Mouse (Mus musculus): ENCODE measurements around the gene Rtl10.

Rtl10 gene

GRCm38 (mm10) chr16:18498558-18498990, at the start of gene Rtl10, which contains the start of gene Gnb1l:
Rtl10 (plus strand) TSS chr16:18498901.
Gnb1l (plus strand) TSS chr16:18498713.
- no peaks in the 10 kb centered on the region for H3K9me3 ChIP-seq (ENCODE audit: low read length)
- H3K36me3 ChIP-seq (ENCODE audit: insufficient read depth, low read length), result peaks cover 37% of the 10 kb centered on the region
- H3K4me1 ChIP-seq (replicated peaks; ENCODE audit: low read depth, low read length), result peaks cover 40% of the 10 kb centered on the region
- TF ChIP-seq CTCF (conservative IDR thresholded peaks at IDR 0.05; ENCODE audit: low read length), result no peak
- no peak for TF ChIP-seq NANOG (IDR thresholded peaks at IDR 0.05; ENCODE audit: borderline replicate concordance, low read length)
- no peak for TF ChIP-seq POU5F1 (IDR thresholded peaks at IDR 0.05; ENCODE audit: borderline replicate concordance, low read length)
- peak within 1 kb of the TSS; percentile 96 for H3K4me3 ChIP-seq (replicated peaks; ENCODE audit: low read length)
- no peaks in the 10 kb centered on the region for H3K27me3 ChIP-seq (ENCODE audit: insufficient read depth, low read length)

GRCm38 (mm10) chr16:18449005-18449404, 49.7 kb upstream of the Rtl10 start:
- no peaks in the 10 kb centered on the region; the same call in 1 of the 2 replicates for H3K27me3 ChIP-seq (ENCODE audit: insufficient read depth, low read length)
- peaks cover 10% of the 10 kb centered on the region for H3K4me1 ChIP-seq (replicated peaks; ENCODE audit: low read depth, low read length)
- TF ChIP-seq NANOG (IDR thresholded peaks at IDR 0.05; ENCODE audit: borderline replicate concordance, low read length), result no peak
- no peak for TF ChIP-seq POU5F1 (IDR thresholded peaks at IDR 0.05; ENCODE audit: borderline replicate concordance, low read length)
- no peak overlapping the region for H3K4me3 ChIP-seq (replicated peaks; ENCODE audit: low read length)
- no peaks in the 10 kb centered on the region for H3K9me3 ChIP-seq (ENCODE audit: low read length)
- 0 out of 2 replicates have a peak, but pooled peaks cover 3% of the 10 kb centered on the region for H3K36me3 ChIP-seq (ENCODE audit: insufficient read depth, low read length)

- peaks cover 12% of the 10 kb centered on the region for H3K27me3 ChIP-seq (ENCODE audit: insufficient read depth, low read length)
- TF ChIP-seq POU5F1 (IDR thresholded peaks at IDR 0.05; ENCODE audit: borderline replicate concordance, low read length) (no peak), CTCF (conservative IDR thresholded peaks at IDR 0.05; ENCODE audit: low read length) (no peak), NANOG (IDR thresholded peaks at IDR 0.05; ENCODE audit: borderline replicate concordance, low read length) (no peak)
- H3K4me1 ChIP-seq (replicated peaks; ENCODE audit: low read depth, low read length), result peaks cover 10% of the 10 kb centered on the region
- H3K9me3 ChIP-seq (ENCODE audit: low read length), result no peaks in the 10 kb centered on the region
- H3K36me3 ChIP-seq (ENCODE audit: insufficient read depth, low read length), result no peaks in the 10 kb centered on the region
- H3K4me3 ChIP-seq (replicated peaks; ENCODE audit: low read length), result no peak overlapping the region
Measured at GRCm38 (mm10) chr16:18451486-18452181, 47.1 kb upstream of the Rtl10 start.

GRCm38 (mm10) chr16:18452361-18452862, 46.3 kb upstream of the Rtl10 start:
- Histone ChIP-seq H3K4me3 (replicated peaks; ENCODE audit: low read length) (no peak overlapping the region), H3K36me3 (ENCODE audit: insufficient read depth, low read length) (no peaks in the 10 kb centered on the region), H3K9me3 (ENCODE audit: low read length) (no peaks in the 10 kb centered on the region), H3K4me1 (replicated peaks; ENCODE audit: low read depth, low read length) (peaks cover 10% of the 10 kb centered on the region), H3K27me3 (ENCODE audit: insufficient read depth, low read length) (peaks cover 12% of the 10 kb centered on the region)
- TF ChIP-seq CTCF (conservative IDR thresholded peaks at IDR 0.05; ENCODE audit: low read length), result no peak
- no peak for TF ChIP-seq NANOG (IDR thresholded peaks at IDR 0.05; ENCODE audit: borderline replicate concordance, low read length)
- no peak for TF ChIP-seq POU5F1 (IDR thresholded peaks at IDR 0.05; ENCODE audit: borderline replicate concordance, low read length)

GRCm38 (mm10) chr16:18453846-18454245, 44.9 kb upstream of the Rtl10 start:
- H3K36me3 ChIP-seq (ENCODE audit: insufficient read depth, low read length), result no peaks in the 10 kb centered on the region
- no peak for TF ChIP-seq CTCF (conservative IDR thresholded peaks at IDR 0.05; ENCODE audit: low read length)
- TF ChIP-seq NANOG (IDR thresholded peaks at IDR 0.05; ENCODE audit: borderline replicate concordance, low read length), result no peak
- no peak for TF ChIP-seq POU5F1 (IDR thresholded peaks at IDR 0.05; ENCODE audit: borderline replicate concordance, low read length)
- no peaks in the 10 kb centered on the region for H3K9me3 ChIP-seq (ENCODE audit: low read length)
- H3K27me3 ChIP-seq (ENCODE audit: insufficient read depth, low read length), result peaks cover 22% of the 10 kb centered on the region
- H3K4me1 ChIP-seq (replicated peaks; ENCODE audit: low read depth, low read length), result peaks cover 17% of the 10 kb centered on the region
- H3K4me3 ChIP-seq (replicated peaks; ENCODE audit: low read length), result no peak overlapping the region

GRCm38 (mm10) chr16:18455407-18455806, 43.3 kb upstream of the Rtl10 start:
- no peak for TF ChIP-seq POU5F1 (IDR thresholded peaks at IDR 0.05; ENCODE audit: borderline replicate concordance, low read length)
- TF ChIP-seq NANOG (IDR thresholded peaks at IDR 0.05; ENCODE audit: borderline replicate concordance, low read length), result no peak
- TF ChIP-seq CTCF (conservative IDR thresholded peaks at IDR 0.05; ENCODE audit: low read length), result no peak
- no peak overlapping the region for H3K4me3 ChIP-seq (replicated peaks; ENCODE audit: low read length)

GRCm38 (mm10) chr16:18458661-18459060, 40.0 kb upstream of the Rtl10 start:
- no peaks in the 10 kb centered on the region for H3K36me3 ChIP-seq (ENCODE audit: insufficient read depth, low read length)
- H3K4me1 ChIP-seq (replicated peaks; ENCODE audit: low read depth, low read length), result peaks cover 52% of the 10 kb centered on the region
- H3K9me3 ChIP-seq (ENCODE audit: low read length), result no peaks in the 10 kb centered on the region
- peaks cover 25% of the 10 kb centered on the region for H3K27me3 ChIP-seq (ENCODE audit: insufficient read depth, low read length)
- peak overlapping the region; percentile 56; the same call in 1 of the 2 replicates for H3K4me3 ChIP-seq (replicated peaks; ENCODE audit: low read length)
- no peak for TF ChIP-seq NANOG (IDR thresholded peaks at IDR 0.05; ENCODE audit: borderline replicate concordance, low read length)

More at GRCm38 (mm10) chr16:18455407-18455806, 43.3 kb upstream of the Rtl10 start:
- peaks cover 22% of the 10 kb centered on the region for H3K27me3 ChIP-seq (ENCODE audit: insufficient read depth, low read length)
- peaks cover 32% of the 10 kb centered on the region for H3K4me1 ChIP-seq (replicated peaks; ENCODE audit: low read depth, low read length)
- H3K9me3 ChIP-seq (ENCODE audit: low read length), result no peaks in the 10 kb centered on the region
- H3K36me3 ChIP-seq (ENCODE audit: insufficient read depth, low read length), result no peaks in the 10 kb centered on the region

- Histone ChIP-seq H3K4me3 (replicated peaks; ENCODE audit: low read length) (peak overlapping the region; percentile 56), H3K27me3 (ENCODE audit: insufficient read depth, low read length) (peaks cover 29% of the 10 kb centered on the region), H3K36me3 (ENCODE audit: insufficient read depth, low read length) (no peaks in the 10 kb centered on the region), H3K4me1 (replicated peaks; ENCODE audit: low read depth, low read length) (peaks cover 57% of the 10 kb centered on the region), H3K9me3 (ENCODE audit: low read length) (no peaks in the 10 kb centered on the region)
- TF ChIP-seq CTCF (conservative IDR thresholded peaks at IDR 0.05; ENCODE audit: low read length) (no peak), NANOG (IDR thresholded peaks at IDR 0.05; ENCODE audit: borderline replicate concordance, low read length) (no peak), POU5F1 (IDR thresholded peaks at IDR 0.05; ENCODE audit: borderline replicate concordance, low read length) (no peak)
Measured at GRCm38 (mm10) chr16:18459335-18459954, 39.3 kb upstream of the Rtl10 start.
